Mouse (Mus musculus): ENCODE results near the gene Btbd35f16.
"Not testable (repeated sequence)": the region's sequence is repeated elsewhere in the genome, so short reads cannot be mapped to it uniquely, and the experiment has no call there.

The Btbd35f16 gene

DNA sequence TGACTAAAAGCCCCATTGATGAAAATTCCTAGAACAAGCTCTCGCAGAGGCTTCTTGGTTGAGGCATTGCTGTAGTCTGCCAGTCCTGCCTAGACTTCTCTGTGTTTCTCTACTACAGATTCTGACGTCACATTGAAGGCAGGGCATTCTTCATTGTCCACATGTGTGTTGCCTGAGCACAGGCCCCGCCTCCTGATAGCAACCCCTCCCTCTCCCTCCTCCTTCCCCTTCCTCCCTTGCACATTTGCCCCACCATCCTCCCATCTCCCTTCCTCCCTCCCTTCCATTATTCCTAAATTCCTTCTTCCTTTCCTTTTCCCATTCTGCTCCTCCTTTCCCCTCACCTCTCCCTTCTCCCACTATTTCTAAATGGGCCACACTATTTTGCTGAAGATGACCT, at the start of gene Btbd35f16:
Gene Btbd35f16, minus strand, starts transcription at position 101 of the 400 bp plus-strand sequence.
- not testable (repeated sequence) for DNase-seq (ENCODE audit: extremely low spot score, low spot score)

Measured in neural tube, embryonic 10.5 days (tissue).